Mouse (Mus musculus): ENCODE results near the gene Helz. TPM values are rescaled to one million over a fixed set of nuclear protein-coding genes. Genes with fewer than 3 reads are reported as not detected.

Helz gene
- polyA plus RNA-seq, 1 experiment from 2014 or later, result 19.5 TPM

GRCm38 (mm10) chr11:107676207-107676940, 128.6 kb downstream of the Helz start:
- Histone ChIP-seq H3K4me2 (no peak overlapping the region), H3K27me3 (replicated peaks) (no peaks in the 10 kb centered on the region), H3K4me3 (no peak overlapping the region), H3K9ac (no peak overlapping the region), H3K9me3 (replicated peaks) (peaks cover 3% of the 10 kb centered on the region; the same call in 1 of the 2 replicates), H3K36me3 (peaks cover 54% of the 10 kb centered on the region), H3K27ac (ENCODE audit: poor library complexity, severe bottlenecking) (no peak overlapping the region), H3K4me1 (replicated peaks) (peaks cover 6% of the 10 kb centered on the region; the same call in 1 of the 2 replicates)
- WGBS, result 71% methylated on average over 17 of the region's 17 CpGs
- no peak for ATAC-seq (ENCODE audit: insufficient number of reproducible peaks, low FRiP score)

- no peaks in the 10 kb centered on the region for H3K9me3 ChIP-seq (replicated peaks)
- H3K9ac ChIP-seq, result no peak overlapping the region
- H3K27ac ChIP-seq (ENCODE audit: poor library complexity, severe bottlenecking), result no peak overlapping the region
- no peak overlapping the region for H3K4me2 ChIP-seq
- peaks cover 41% of the 10 kb centered on the region for H3K36me3 ChIP-seq
- no peaks in the 10 kb centered on the region for H3K4me1 ChIP-seq (replicated peaks)
- H3K27me3 ChIP-seq (replicated peaks), result no peaks in the 10 kb centered on the region
- no peak for ATAC-seq (ENCODE audit: insufficient number of reproducible peaks, low FRiP score)
- H3K4me3 ChIP-seq, result no peak overlapping the region
- 81% methylated on average over 9 of the region's 9 CpGs for WGBS
Observed at GRCm38 (mm10) chr11:107682694-107683355, 135.1 kb downstream of the Helz start.

- H3K9ac ChIP-seq, result no peak overlapping the region
- H3K9me3 ChIP-seq (replicated peaks), result no peaks in the 10 kb centered on the region
- no peak overlapping the region for H3K4me2 ChIP-seq
- peaks cover 40% of the 10 kb centered on the region for H3K36me3 ChIP-seq
- no peak overlapping the region for H3K27ac ChIP-seq (ENCODE audit: poor library complexity, severe bottlenecking)
- 80% methylated on average over 19 of the region's 19 CpGs for WGBS
- H3K27me3 ChIP-seq (replicated peaks), result no peaks in the 10 kb centered on the region
- no peaks in the 10 kb centered on the region for H3K4me1 ChIP-seq (replicated peaks)
- ATAC-seq (ENCODE audit: insufficient number of reproducible peaks, low FRiP score), result no peak
- H3K4me3 ChIP-seq, result no peak overlapping the region
Observed at GRCm38 (mm10) chr11:107683544-107684465, 136.1 kb downstream of the Helz start.

GRCm38 (mm10) chr11:107686290-107686689, 138.6 kb downstream of the Helz start:
- 82% methylated on average over 20 of the region's 20 CpGs for WGBS
- H3K4me3 ChIP-seq, result no peak overlapping the region
- ATAC-seq (ENCODE audit: insufficient number of reproducible peaks, low FRiP score), result no peak
- H3K4me2 ChIP-seq, result no peak overlapping the region
- no peak overlapping the region for H3K9ac ChIP-seq
- H3K4me1 ChIP-seq (replicated peaks), result no peaks in the 10 kb centered on the region
- no peaks in the 10 kb centered on the region for H3K9me3 ChIP-seq (replicated peaks)
- peaks cover 40% of the 10 kb centered on the region for H3K36me3 ChIP-seq
- H3K27ac ChIP-seq (ENCODE audit: poor library complexity, severe bottlenecking), result no peak overlapping the region
- no peaks in the 10 kb centered on the region for H3K27me3 ChIP-seq (replicated peaks)

GRCm38 (mm10) chr11:107688480-107688879, 140.8 kb downstream of the Helz start:
- Histone ChIP-seq H3K4me1 (replicated peaks) (0 out of 2 replicates have a peak, but pooled peaks cover 2% of the 10 kb centered on the region), H3K27ac (ENCODE audit: poor library complexity, severe bottlenecking) (no peak overlapping the region)
- WGBS, result 92% methylated on average over 10 of the region's 10 CpGs

DNA sequence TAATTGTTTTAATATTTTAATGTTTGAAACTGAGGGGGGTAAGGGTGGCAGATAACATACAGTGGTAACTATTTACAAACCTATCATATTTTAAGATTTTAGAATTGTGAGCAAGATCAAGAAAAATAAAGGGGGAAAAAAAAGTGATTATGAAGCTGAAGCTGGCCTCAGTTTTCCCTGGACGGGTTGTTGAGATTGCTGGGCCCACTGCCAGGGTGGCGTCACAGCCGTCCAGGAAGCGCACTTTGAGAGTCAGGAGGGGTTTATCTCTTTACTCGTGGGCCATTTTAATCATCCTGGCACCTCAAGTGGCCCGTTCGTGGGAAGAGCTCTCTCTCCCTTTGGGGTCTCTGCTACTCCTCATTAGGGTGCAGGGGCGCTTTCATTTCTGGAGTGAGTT, 143.8 kb downstream of the Helz start:
- no peaks in the 10 kb centered on the region for H3K27me3 ChIP-seq (replicated peaks)
- 44% methylated on average over 8 of the region's 8 CpGs for WGBS
- no peak overlapping the region for H3K27ac ChIP-seq (ENCODE audit: poor library complexity, severe bottlenecking)
- 0 out of 2 replicates have a peak, but pooled peaks cover 2% of the 10 kb centered on the region for H3K4me1 ChIP-seq (replicated peaks)
- H3K4me3 ChIP-seq, result no peak overlapping the region
- no peaks in the 10 kb centered on the region for H3K9me3 ChIP-seq (replicated peaks)
- H3K36me3 ChIP-seq, result peaks cover 14% of the 10 kb centered on the region
- no peak overlapping the region for H3K4me2 ChIP-seq
- H3K9ac ChIP-seq, result no peak overlapping the region
- no peak for ATAC-seq (ENCODE audit: insufficient number of reproducible peaks, low FRiP score)

More at GRCm38 (mm10) chr11:107688480-107688879, 140.8 kb downstream of the Helz start:
- H3K9ac ChIP-seq, result no peak overlapping the region
- H3K4me3 ChIP-seq, result no peak overlapping the region
- H3K9me3 ChIP-seq (replicated peaks), result no peaks in the 10 kb centered on the region
- H3K4me2 ChIP-seq, result no peak overlapping the region
- no peaks in the 10 kb centered on the region for H3K27me3 ChIP-seq (replicated peaks)
- peaks cover 30% of the 10 kb centered on the region for H3K36me3 ChIP-seq
- ATAC-seq (ENCODE audit: insufficient number of reproducible peaks, low FRiP score), result no peak

DNA sequence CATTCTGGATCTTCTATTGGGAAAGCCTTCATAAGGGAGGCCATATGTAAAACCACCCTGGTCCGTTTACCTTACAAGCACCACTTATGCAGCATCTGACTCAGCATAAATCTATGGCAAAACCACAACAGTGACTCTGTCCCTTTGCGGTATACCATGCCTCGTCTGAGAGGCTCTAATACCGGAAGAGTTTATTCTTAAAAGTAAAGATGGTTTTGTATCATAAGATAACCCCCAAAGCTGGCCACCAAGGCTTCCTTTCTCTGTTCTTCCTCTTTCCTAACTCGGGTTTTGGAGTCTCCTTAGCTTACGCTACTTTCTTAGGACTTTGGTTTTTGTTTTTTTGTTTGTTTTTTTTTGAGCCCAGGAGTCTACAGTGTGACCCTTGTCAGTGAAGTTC, 145.6 kb downstream of the Helz start:
- Histone ChIP-seq H3K9me3 (replicated peaks) (0 out of 2 replicates have a peak, but pooled peaks cover 3% of the 10 kb centered on the region), H3K36me3 (peaks cover 9% of the 10 kb centered on the region), H3K4me1 (replicated peaks) (0 out of 2 replicates have a peak, but pooled peaks cover 2% of the 10 kb centered on the region), H3K4me2 (no peak overlapping the region), H3K9ac (no peak overlapping the region), H3K4me3 (no peak overlapping the region), H3K27me3 (replicated peaks) (no peaks in the 10 kb centered on the region), H3K27ac (ENCODE audit: poor library complexity, severe bottlenecking) (no peak overlapping the region)
- no peak for ATAC-seq (ENCODE audit: insufficient number of reproducible peaks, low FRiP score)
- 75% methylated on average over 6 of the region's 6 CpGs for WGBS

DNA sequence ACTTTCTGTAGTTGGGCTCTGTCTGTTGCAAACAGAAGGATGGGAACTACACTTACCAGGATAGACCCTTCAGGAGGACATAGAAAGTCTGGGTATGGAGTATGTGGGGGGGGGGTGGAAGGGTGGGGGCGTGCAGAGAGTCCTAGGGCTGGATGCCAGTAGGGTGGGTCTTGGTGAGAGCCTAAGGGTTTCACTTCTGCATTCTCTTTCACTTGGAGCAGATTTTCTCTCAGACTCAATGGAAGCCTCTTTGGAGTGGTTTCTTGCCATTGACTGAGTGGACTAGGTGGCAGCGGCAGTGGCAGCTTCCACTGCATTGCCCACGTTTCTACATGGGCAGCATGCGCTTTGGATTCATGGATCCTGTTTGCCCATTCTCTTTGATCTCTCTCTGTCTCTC, 152.2 kb downstream of the Helz start:
- H3K27me3 ChIP-seq (replicated peaks), result peaks cover under 1% of the 10 kb centered on the region; the same call in 1 of the 2 replicates
- 88% methylated on average over 4 of the region's 4 CpGs for WGBS
- H3K9me3 ChIP-seq (replicated peaks), result peaks cover 3% of the 10 kb centered on the region; the same call in 1 of the 2 replicates
- H3K4me3 ChIP-seq, result no peak overlapping the region
- no peak overlapping the region for H3K4me2 ChIP-seq
- H3K27ac ChIP-seq (ENCODE audit: poor library complexity, severe bottlenecking), result no peak overlapping the region
- H3K36me3 ChIP-seq, result 0 out of 2 replicates have a peak, but pooled peaks cover under 1% of the 10 kb centered on the region
- H3K4me1 ChIP-seq (replicated peaks), result no peaks in the 10 kb centered on the region
- H3K9ac ChIP-seq, result no peak overlapping the region
- ATAC-seq (ENCODE audit: insufficient number of reproducible peaks, low FRiP score), result no peak

DNA sequence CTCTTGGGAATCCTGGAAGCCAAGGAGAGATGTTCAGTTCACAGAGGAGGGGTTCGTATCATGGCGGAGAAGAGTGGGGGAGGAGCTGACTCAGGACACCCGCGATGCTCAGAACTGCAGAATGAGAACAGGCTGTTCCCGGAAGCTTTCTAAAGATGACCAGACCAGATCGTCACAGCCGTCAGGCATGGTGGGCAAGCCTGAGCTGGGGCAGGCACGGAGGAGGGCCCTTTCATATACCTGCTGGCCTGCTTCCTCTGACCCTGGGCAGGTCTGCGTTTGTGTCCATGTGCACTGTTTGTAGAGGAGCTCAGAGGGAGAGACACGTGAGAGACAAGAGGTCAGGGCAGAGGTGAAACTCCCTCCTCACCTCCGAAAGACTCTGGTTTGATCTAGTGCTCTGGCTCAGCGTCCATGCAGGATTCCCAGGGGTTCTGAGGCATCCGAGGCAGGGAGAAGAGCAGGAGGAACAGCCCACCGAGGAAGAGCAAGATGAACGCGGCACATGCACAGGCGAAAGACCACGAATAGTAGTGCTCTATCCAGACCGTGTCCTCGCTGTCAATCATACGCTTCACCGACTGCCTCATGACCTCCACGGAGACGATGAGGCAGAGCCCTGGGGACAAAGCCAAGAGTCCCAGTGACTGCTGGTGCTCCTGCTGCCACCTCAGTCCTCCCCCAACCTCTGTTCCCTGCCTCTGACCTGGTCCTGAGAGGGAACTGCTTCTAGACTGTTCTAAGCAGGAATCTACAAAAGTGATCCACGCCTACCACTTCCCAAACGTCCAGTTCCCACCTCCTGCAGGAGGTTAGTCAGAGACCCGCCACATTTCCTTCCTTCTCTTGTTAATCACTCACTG, 155.8 kb downstream of the Helz start:
- Histone ChIP-seq H3K27ac (ENCODE audit: poor library complexity, severe bottlenecking) (no peak overlapping the region), H3K27me3 (replicated peaks) (peaks cover 9% of the 10 kb centered on the region; the same call in 1 of the 2 replicates), H3K4me3 (no peak overlapping the region), H3K36me3 (no peaks in the 10 kb centered on the region), H3K9me3 (replicated peaks) (no peaks in the 10 kb centered on the region; the same call in 1 of the 2 replicates), H3K4me1 (replicated peaks) (0 out of 2 replicates have a peak, but pooled peaks cover 5% of the 10 kb centered on the region), H3K4me2 (no peak overlapping the region), H3K9ac (no peak overlapping the region)
- 64% methylated on average over 27 of the region's 27 CpGs for WGBS
- ATAC-seq (ENCODE audit: insufficient number of reproducible peaks, low FRiP score), result no peak

DNA sequence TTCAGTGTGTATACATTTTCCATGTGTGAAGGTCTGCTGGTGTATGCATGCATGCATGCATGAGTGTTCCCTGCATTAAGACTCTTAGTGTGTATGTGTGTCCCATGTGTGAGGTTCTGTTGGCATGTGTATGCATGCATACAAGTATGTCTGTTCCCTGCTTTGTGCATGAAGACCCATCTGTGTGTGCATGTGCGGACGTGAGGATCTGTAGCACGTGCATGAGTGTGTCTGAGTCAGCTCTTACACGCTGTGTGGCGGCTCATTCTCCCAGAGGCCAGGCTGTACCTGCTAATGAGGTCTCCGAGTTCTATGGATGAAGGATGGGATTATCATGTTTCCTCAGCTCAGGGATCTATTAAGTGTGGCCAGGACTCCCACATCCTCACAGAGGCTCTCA, 157.3 kb downstream of the Helz start:
- Histone ChIP-seq H3K4me1 (replicated peaks) (0 out of 2 replicates have a peak, but pooled peaks cover 5% of the 10 kb centered on the region), H3K36me3 (no peaks in the 10 kb centered on the region), H3K27ac (ENCODE audit: poor library complexity, severe bottlenecking) (no peak overlapping the region), H3K4me3 (no peak overlapping the region), H3K4me2 (no peak overlapping the region), H3K9ac (no peak overlapping the region), H3K9me3 (replicated peaks) (no peaks in the 10 kb centered on the region; the same call in 1 of the 2 replicates), H3K27me3 (replicated peaks) (peaks cover 10% of the 10 kb centered on the region; the same call in 1 of the 2 replicates)
- WGBS, result 84% methylated on average over 6 of the region's 6 CpGs
- no peak for ATAC-seq (ENCODE audit: insufficient number of reproducible peaks, low FRiP score)
